Mouse (Mus musculus): Measurements from ENCODE around the gene Fam217a.

- no peak for TF ChIP-seq EP300 (optimal IDR thresholded peaks at IDR 0.05)
- TF ChIP-seq CTCF (IDR thresholded peaks at IDR 0.05; ENCODE audit: low read depth): no peak
These were observed 9.5 kb downstream of the Fam217a start for GRCm38 (mm10) chr13:34914614-34915013.
